Mouse (Mus musculus): Measurements from ENCODE around the gene Nup85.

Nup85 gene

GRCm38 (mm10) chr11:115612410-115613137 is 48.3 kb downstream of the Nup85 start, which contains the start of gene Mif4gd:
TSS of gene Mif4gd (minus strand) at chr11:115612969.
- Histone ChIP-seq H3K27me3 (ENCODE audit: insufficient read depth, low read length) (no peaks in the 10 kb centered on the region), H3K9me3 (ENCODE audit: low read length) (no peaks in the 10 kb centered on the region), H3K36me3 (ENCODE audit: insufficient read depth, low read length) (peaks cover 66% of the 10 kb centered on the region), H3K4me1 (replicated peaks; ENCODE audit: low read depth, low read length) (peaks cover 86% of the 10 kb centered on the region), H3K4me3 (replicated peaks; ENCODE audit: low read length) (peak within 1 kb of the TSS; percentile 91)
- TF ChIP-seq CTCF (conservative IDR thresholded peaks at IDR 0.05; ENCODE audit: low read length), result no peak
- no peak for TF ChIP-seq POU5F1 (IDR thresholded peaks at IDR 0.05; ENCODE audit: borderline replicate concordance, low read length)
- no peak for TF ChIP-seq NANOG (IDR thresholded peaks at IDR 0.05; ENCODE audit: borderline replicate concordance, low read length)

DNA sequence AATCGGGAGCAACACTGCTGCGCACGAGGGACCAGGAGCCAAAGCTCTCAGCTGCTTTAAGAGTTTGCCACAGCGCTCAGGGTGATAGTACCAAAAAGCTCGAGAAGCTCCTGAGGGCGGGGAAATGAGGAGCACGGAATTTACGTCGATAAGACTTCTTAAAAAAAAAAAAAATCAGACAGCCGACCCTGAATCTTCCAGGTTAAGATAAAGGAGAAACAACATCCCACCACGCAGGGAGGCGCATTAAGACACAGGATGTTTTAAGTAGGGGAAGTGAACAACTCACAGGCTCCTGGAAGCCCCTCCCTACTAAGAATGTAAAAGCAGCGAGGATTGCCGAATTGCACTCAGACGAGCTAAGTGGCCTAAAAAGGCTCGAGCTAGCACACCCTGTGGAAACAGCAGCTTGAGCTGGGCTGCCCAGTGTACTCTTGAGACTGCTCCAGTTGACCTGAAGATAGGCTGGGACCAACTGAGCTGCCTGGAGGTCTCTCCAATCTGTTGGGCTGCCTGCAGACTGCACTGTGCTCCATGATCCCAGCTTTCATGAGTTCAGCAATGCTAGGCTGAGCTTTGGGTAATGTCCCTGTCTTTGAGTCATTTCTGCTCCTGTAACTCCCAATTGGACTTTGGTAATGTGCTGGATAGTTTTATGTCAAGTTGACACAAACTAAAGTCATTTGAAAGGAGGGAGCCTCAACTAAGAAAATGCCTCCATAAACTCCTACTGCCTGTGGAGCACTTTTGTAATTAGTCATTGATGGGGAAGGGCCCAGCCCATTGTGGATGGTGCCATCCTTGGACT is 49.1 kb downstream of the Nup85 start:
- TF ChIP-seq NANOG (IDR thresholded peaks at IDR 0.05; ENCODE audit: borderline replicate concordance, low read length), result no peak
- TF ChIP-seq POU5F1 (IDR thresholded peaks at IDR 0.05; ENCODE audit: borderline replicate concordance, low read length), result no peak
- TF ChIP-seq CTCF (conservative IDR thresholded peaks at IDR 0.05; ENCODE audit: low read length), result no peak
- peaks cover 87% of the 10 kb centered on the region for H3K4me1 ChIP-seq (replicated peaks; ENCODE audit: low read depth, low read length)
- H3K4me3 ChIP-seq (replicated peaks; ENCODE audit: low read length), result peak overlapping the region; percentile 91
- H3K9me3 ChIP-seq (ENCODE audit: low read length), result no peaks in the 10 kb centered on the region
- H3K27me3 ChIP-seq (ENCODE audit: insufficient read depth, low read length), result no peaks in the 10 kb centered on the region
- peaks cover 63% of the 10 kb centered on the region for H3K36me3 ChIP-seq (ENCODE audit: insufficient read depth, low read length)

DNA sequence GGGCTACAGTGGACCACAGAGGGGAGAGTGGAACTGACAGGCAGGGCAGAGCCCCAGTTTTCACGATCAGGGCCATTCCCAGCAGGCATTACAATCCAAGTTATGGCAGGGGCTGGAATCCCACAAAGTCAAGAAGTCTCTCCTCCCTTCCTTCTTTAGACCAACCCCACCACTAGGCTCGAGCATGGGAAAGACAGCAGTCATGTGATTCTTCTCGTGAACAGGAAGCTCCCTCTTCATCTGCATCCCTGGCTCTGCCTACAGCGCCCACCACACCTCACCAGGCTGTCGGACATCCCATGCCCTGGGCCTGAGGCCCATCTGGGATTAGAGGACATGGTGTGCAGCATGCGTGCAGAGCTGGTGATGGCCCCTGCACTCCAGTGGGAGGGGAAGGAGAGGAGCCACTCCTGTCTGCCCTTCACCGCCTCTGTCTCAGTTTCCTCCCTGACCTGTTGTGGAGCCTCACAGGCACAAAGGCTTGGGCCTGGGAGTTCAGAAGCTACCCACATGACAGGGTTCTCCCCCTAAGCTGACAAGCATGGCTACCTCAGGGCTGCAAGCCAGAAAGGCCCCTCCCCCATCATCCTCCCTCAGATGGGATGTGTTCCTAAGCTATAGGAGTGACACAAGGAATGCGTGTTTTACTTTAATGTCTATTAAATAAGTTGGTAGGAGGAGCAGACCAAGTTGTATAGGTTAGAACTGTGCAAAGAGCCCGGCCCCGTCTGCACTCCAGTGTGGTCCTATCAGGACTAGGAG is 50.3 kb downstream of the Nup85 start:
- Histone ChIP-seq H3K27me3 (ENCODE audit: insufficient read depth, low read length) (no peaks in the 10 kb centered on the region), H3K4me1 (replicated peaks; ENCODE audit: low read depth, low read length) (peaks cover 85% of the 10 kb centered on the region), H3K9me3 (ENCODE audit: low read length) (no peaks in the 10 kb centered on the region), H3K4me3 (replicated peaks; ENCODE audit: low read length) (peak overlapping the region; percentile 91), H3K36me3 (ENCODE audit: insufficient read depth, low read length) (peaks cover 62% of the 10 kb centered on the region)
- TF ChIP-seq CTCF (conservative IDR thresholded peaks at IDR 0.05; ENCODE audit: low read length) (0 out of 2 replicates have a peak, but pooled peaks have one; percentile 3), POU5F1 (IDR thresholded peaks at IDR 0.05; ENCODE audit: borderline replicate concordance, low read length) (no peak)

DNA sequence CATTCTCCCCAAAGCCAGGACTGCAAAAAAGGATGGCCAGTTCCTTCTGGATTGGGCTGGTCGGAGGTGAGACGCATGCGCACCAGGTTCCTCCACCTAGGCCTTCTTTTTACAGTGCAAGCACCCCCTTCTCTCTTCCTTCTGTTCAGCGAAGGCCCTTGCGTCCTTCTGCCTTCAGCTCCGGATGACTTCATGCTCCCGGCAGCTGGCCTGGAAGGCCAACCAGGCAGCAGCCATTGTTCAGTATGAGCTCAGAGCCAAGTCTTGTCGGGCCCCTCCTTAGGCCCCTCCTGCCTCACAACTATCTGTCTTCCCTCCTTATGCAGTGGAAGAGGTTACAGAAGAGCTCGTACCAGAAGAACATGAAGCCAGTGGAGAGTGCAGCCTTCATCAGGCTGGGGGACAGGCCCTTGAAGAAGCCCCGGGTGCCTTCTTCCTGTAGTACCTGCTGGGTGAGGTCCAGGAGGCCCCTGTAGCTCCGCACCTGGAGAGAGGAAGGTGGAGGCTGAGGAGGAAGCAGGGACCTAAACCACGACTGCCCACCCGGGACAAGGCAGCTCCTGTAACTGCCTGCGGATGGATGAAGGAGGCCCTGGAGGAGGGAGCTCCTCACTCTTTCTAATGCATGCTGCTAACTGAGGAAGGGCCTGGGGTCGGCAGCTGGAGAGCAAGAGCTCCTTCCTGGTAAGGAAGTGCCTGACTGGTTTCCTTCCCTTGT is 51.0 kb downstream of the Nup85 start:
- Histone ChIP-seq H3K4me3 (replicated peaks; ENCODE audit: low read length) (peak overlapping the region; percentile 91), H3K9me3 (ENCODE audit: low read length) (no peaks in the 10 kb centered on the region), H3K4me1 (replicated peaks; ENCODE audit: low read depth, low read length) (peaks cover 84% of the 10 kb centered on the region), H3K36me3 (ENCODE audit: insufficient read depth, low read length) (peaks cover 61% of the 10 kb centered on the region), H3K27me3 (ENCODE audit: insufficient read depth, low read length) (no peaks in the 10 kb centered on the region)
- no peak for TF ChIP-seq NANOG (IDR thresholded peaks at IDR 0.05; ENCODE audit: borderline replicate concordance, low read length)

DNA sequence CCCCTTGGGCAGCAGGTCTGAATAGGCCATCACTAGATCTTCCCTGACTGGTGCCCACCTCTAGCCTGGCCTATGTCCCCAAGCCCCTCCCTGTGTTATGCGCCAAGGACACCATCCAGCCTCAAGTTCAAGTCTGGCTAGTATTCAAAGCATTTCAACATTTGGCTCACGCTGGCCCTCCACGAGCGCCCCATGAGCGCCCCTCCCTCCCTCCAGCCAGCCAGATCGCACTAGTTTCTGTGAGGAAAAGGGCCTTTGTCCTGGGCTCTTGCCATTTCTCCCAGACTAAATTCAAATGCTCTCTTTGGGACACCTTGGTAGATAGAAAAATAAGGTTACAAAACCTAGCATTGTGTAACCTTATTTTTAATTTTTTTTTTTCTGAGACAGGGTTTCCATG is 51.6 kb downstream of the Nup85 start:
- Histone ChIP-seq H3K36me3 (ENCODE audit: insufficient read depth, low read length) (peaks cover 61% of the 10 kb centered on the region), H3K4me1 (replicated peaks; ENCODE audit: low read depth, low read length) (peaks cover 89% of the 10 kb centered on the region), H3K9me3 (ENCODE audit: low read length) (no peaks in the 10 kb centered on the region), H3K4me3 (replicated peaks; ENCODE audit: low read length) (peak overlapping the region; percentile 91), H3K27me3 (ENCODE audit: insufficient read depth, low read length) (no peaks in the 10 kb centered on the region)
- TF ChIP-seq NANOG (IDR thresholded peaks at IDR 0.05; ENCODE audit: borderline replicate concordance, low read length), result no peak
- TF ChIP-seq CTCF (conservative IDR thresholded peaks at IDR 0.05; ENCODE audit: low read length), result no peak

- TF ChIP-seq POU5F1 (IDR thresholded peaks at IDR 0.05; ENCODE audit: borderline replicate concordance, low read length), result no peak
- TF ChIP-seq NANOG (IDR thresholded peaks at IDR 0.05; ENCODE audit: borderline replicate concordance, low read length), result no peak
- TF ChIP-seq CTCF (conservative IDR thresholded peaks at IDR 0.05; ENCODE audit: low read length), result no peak
- H3K27me3 ChIP-seq (ENCODE audit: insufficient read depth, low read length), result no peaks in the 10 kb centered on the region
- peaks cover 89% of the 10 kb centered on the region for H3K4me1 ChIP-seq (replicated peaks; ENCODE audit: low read depth, low read length)
- H3K36me3 ChIP-seq (ENCODE audit: insufficient read depth, low read length), result peaks cover 61% of the 10 kb centered on the region
- peak overlapping the region; percentile 91 for H3K4me3 ChIP-seq (replicated peaks; ENCODE audit: low read length)
- no peaks in the 10 kb centered on the region for H3K9me3 ChIP-seq (ENCODE audit: low read length)
Observed at GRCm38 (mm10) chr11:115616371-115616770, 52.1 kb downstream of the Nup85 start.

DNA sequence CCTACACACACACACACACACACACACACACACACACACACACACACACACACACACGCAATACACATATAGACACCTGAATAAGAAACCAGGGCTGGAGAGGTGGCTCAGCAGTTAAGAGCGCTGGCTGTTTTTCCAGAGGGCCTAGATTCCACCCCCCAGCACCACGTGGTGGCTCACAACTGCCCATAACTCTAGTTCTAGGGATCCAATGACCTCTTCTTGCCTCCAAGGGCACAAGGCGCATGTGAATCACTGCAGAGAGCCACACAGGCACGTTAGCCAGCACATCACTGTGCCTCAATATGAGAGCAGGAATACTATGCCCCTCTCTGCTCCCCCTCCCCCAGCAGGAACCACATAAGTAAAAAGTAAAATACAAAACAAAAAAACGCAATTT is 52.7 kb downstream of the Nup85 start:
- TF ChIP-seq CTCF (conservative IDR thresholded peaks at IDR 0.05; ENCODE audit: low read length) (no peak), POU5F1 (IDR thresholded peaks at IDR 0.05; ENCODE audit: borderline replicate concordance, low read length) (no peak), NANOG (IDR thresholded peaks at IDR 0.05; ENCODE audit: borderline replicate concordance, low read length) (no peak)
- no peaks in the 10 kb centered on the region for H3K9me3 ChIP-seq (ENCODE audit: low read length)
- peaks cover 59% of the 10 kb centered on the region for H3K36me3 ChIP-seq (ENCODE audit: insufficient read depth, low read length)
- peak overlapping the region; percentile 91 for H3K4me3 ChIP-seq (replicated peaks; ENCODE audit: low read length)
- H3K4me1 ChIP-seq (replicated peaks; ENCODE audit: low read depth, low read length), result peaks cover 87% of the 10 kb centered on the region
- no peaks in the 10 kb centered on the region for H3K27me3 ChIP-seq (ENCODE audit: insufficient read depth, low read length)

DNA sequence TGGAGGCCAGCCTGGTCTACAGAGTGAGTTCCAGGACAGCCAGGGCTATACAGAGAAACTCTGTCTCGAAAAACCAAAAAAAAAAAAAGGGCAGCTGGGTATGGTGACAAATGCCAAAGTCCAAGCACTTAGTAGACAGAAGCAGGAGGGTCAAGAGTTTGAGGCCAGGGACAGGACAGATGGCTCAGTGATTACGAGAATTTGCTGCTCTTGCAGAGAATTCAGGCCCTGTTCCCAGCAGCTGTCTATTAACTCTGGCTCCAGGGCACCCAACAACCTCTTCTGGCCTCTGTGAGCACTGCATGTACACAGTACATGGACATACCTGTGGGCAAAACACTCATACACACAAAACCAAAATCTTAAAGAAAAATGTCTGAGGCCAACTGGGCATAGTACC is 53.8 kb downstream of the Nup85 start:
- peaks cover 87% of the 10 kb centered on the region for H3K4me1 ChIP-seq (replicated peaks; ENCODE audit: low read depth, low read length)
- H3K27me3 ChIP-seq (ENCODE audit: insufficient read depth, low read length), result no peaks in the 10 kb centered on the region
- H3K36me3 ChIP-seq (ENCODE audit: insufficient read depth, low read length), result peaks cover 68% of the 10 kb centered on the region
- TF ChIP-seq NANOG (IDR thresholded peaks at IDR 0.05; ENCODE audit: borderline replicate concordance, low read length) (no peak), POU5F1 (IDR thresholded peaks at IDR 0.05; ENCODE audit: borderline replicate concordance, low read length) (no peak), CTCF (conservative IDR thresholded peaks at IDR 0.05; ENCODE audit: low read length) (no peak)
- peak overlapping the region; percentile 91 for H3K4me3 ChIP-seq (replicated peaks; ENCODE audit: low read length)
- no peaks in the 10 kb centered on the region for H3K9me3 ChIP-seq (ENCODE audit: low read length)
